Mouse (Mus musculus) spleen, adult 10 weeks (tissue): ENCODE measurements around the gene Sox4. TPM values are rescaled to one million over a fixed set of nuclear protein-coding genes. Genes with fewer than 3 reads are reported as not detected.

Experiments used
- polyA plus RNA-seq: library from polyadenylated mRNA; stranded (reverse); fragments of 350-450 nt; fragmentation: Illumina TruSeq; extraction: RNeasy Lipid Tissue Mini Kit (QIAGEN cat#74804); gene quantifications from one replicate; pipeline ENCODE4 v1.2.3, GENCODE M21; 2015; ENCODE audit warnings: low replicate concordance; ENCODE audit not compliant: insufficient read depth

Gene Sox4
- polyA plus RNA-seq, result 8.1 TPM

GRCm38 (mm10) chr13:28953581-28953991 is at the start of gene Sox4:
Sox4 (minus strand) TSS chr13:28953713.

